8 mouse cellular contexts compared by ENCODE assay signal in genomic region chr2:168871767-168872511, GRCm38 (mm10).
DNase-seq lines count a peak whose midpoint lies in the region; ATAC-seq lines count a peak whose summit lies in the region.
"Had no signal": no experiment of that assay in that cellular context is flagged by ENCODE, and none has a peak within 500 bp of the region (broad histone marks: within the 10 kb centered on the region; RNA-seq: fewer than 3 reads in every experiment).

No protein-coding gene starts in this region.

- no peaks in the 10 kb centered on the region for H3K27me3 ChIP-seq in hindbrain, embryonic 11.5 days (ENCODE audit: control insufficient read depth, insufficient read depth, low read length)
- no peaks in the 10 kb centered on the region for H3K27me3 ChIP-seq in midbrain, embryonic 10.5 days (ENCODE audit: low read depth, poor library complexity, severe bottlenecking)

- no peaks in the 10 kb centered on the region for H3K9me3 ChIP-seq in hindbrain, embryonic 11.5 days (ENCODE audit: control insufficient read depth, low read length)
- no peaks in the 10 kb centered on the region for H3K9me3 ChIP-seq in midbrain, embryonic 10.5 days (replicated peaks)

- H3K4me1 ChIP-seq in hindbrain, embryonic 11.5 days (replicated peaks; ENCODE audit: control insufficient read depth, insufficient read depth, low read length): 0 out of 2 replicates have a peak, but pooled peaks cover 2% of the 10 kb centered on the region
- H3K4me1 ChIP-seq in midbrain, embryonic 10.5 days: peaks cover 43% of the 10 kb centered on the region

- H3K4me2 ChIP-seq in hindbrain, embryonic 11.5 days (replicated peaks; ENCODE audit: low read depth, low read length): peak overlapping the region; percentile 17; the same call in 1 of the 2 replicates

- H3K4me3 ChIP-seq in hindbrain, embryonic 11.5 days (ENCODE audit: low read depth, low read length): no peak overlapping the region
- peak overlapping the region; percentile 34 for H3K4me3 ChIP-seq in midbrain, embryonic 10.5 days

- DNase-seq in 3T3-L1 (ENCODE audit: low read depth, low spot score): peak; percentile 8
- DNase-seq in Muller cell, postnatal 12 days (ENCODE audit: inconsistent ontology term): peak; percentile 46
- DNase-seq in hindbrain, embryonic 11.5 days (ENCODE audit: low spot score): peak; percentile 43
- peak; percentile 65 for DNase-seq in midbrain, embryonic 10.5 days (ENCODE audit: low spot score)
- DNase-seq in left cerebral cortex, postnatal 36 days (ENCODE audit: low spot score in 2 of 2): no peak
- DNase-seq in adrenal gland, adult (ENCODE audit: inconsistent age in 2 of 2, low spot score in 1 of 2): no peak
- DNase-seq in ovary, postnatal 10 days (ENCODE audit: low spot score): no peak
- DNase-seq: right cerebral cortex, postnatal 14 days had no signal

- 14% methylated on average over 22 of the region's 22 CpGs for WGBS in hindbrain, embryonic 11.5 days
- 15% methylated on average over 22 of the region's 22 CpGs for WGBS in midbrain, embryonic 10.5 days

- no peak overlapping the region for H3K27ac ChIP-seq in hindbrain, embryonic 11.5 days (ENCODE audit: low read depth, low read length)
- H3K27ac ChIP-seq in midbrain, embryonic 10.5 days (replicated peaks): peak overlapping the region; percentile 82

- H3K9ac ChIP-seq in hindbrain, embryonic 11.5 days (ENCODE audit: low read depth, low read length): no peak overlapping the region

- no peaks in the 10 kb centered on the region for H3K36me3 ChIP-seq in hindbrain, embryonic 11.5 days (ENCODE audit: control insufficient read depth, insufficient read depth, low read length)
- no peaks in the 10 kb centered on the region for H3K36me3 ChIP-seq in midbrain, embryonic 10.5 days

- intact Hi-C loops in left cerebral cortex, postnatal 36 days (cut with DNase I): loop anchor here (5.0 kb wide), 1 partner anchor 105 kb away; the partner anchor contains the start of gene Sall4

- no peak for ATAC-seq in hindbrain, embryonic 11.5 days (ENCODE audit: low FRiP score)

Comparison
In these comparisons a context has a peak if more than half of its experiments do, and no peak if none do; other contexts are left out.
1. DNase-seq: peak in 3T3-L1 (single experiment), Muller cell, postnatal 12 days (single experiment), hindbrain, embryonic 11.5 days (single experiment) and midbrain, embryonic 10.5 days (single experiment); none in left cerebral cortex, postnatal 36 days (0 of 2), adrenal gland, adult (0 of 2) and ovary, postnatal 10 days (single experiment).